Mouse (Mus musculus) lung, postnatal 0 days (tissue): ENCODE measurements around the gene Zc2hc1c. TPM values are rescaled to one million over a fixed set of nuclear protein-coding genes. Genes with fewer than 3 reads are reported as not detected.

Experiments
- ATAC-seq: fragments of 200-750 bp; cut with Nextera tagmentation; 2 replicates; pipeline ENCODE4 v1.8.0; 2017; ENCODE audit warnings: moderate library complexity
- DNase-seq: peaks from one replicate; pipeline ENCODE4 v3.0.0-alpha.2; 2016; ENCODE audit warnings: low spot score
- H3K27ac ChIP-seq: fragments of 300-500 bp; sonication (generic); 2 replicates; pipeline ENCODE4 v1.5.1; 2014; ENCODE audit warnings: antibody characterized with exemption, mild to moderate bottlenecking, low read length, mixed read lengths
- H3K27me3 ChIP-seq: fragments of 300-500 bp; sonication (generic); replicated peaks from 2 replicates; pipeline ENCODE4 v1.6.1; 2014; ENCODE audit warnings: low read length, mixed read lengths; ENCODE audit not compliant: insufficient read depth
- H3K36me3 ChIP-seq: fragments of 300-500 bp; sonication (generic); 2 replicates; pipeline ENCODE4 v1.6.1; 2014; ENCODE audit warnings: low read length, mixed read lengths; ENCODE audit not compliant: insufficient read depth
- H3K4me1 ChIP-seq: fragments of 300-500 bp; sonication (generic); 2 replicates; pipeline ENCODE4 v1.6.1; 2014; ENCODE audit warnings: antibody characterized with exemption, low read depth, low read length, mixed read lengths; ENCODE audit not compliant: insufficient read depth
- H3K4me2 ChIP-seq: fragments of 300-500 bp; sonication (generic); replicated peaks from 2 replicates; pipeline ENCODE4 v1.6.1; 2014; ENCODE audit warnings: low read depth, mild to moderate bottlenecking, low read length, moderate library complexity, mixed read lengths
- H3K4me3 ChIP-seq: fragments of 300-500 bp; sonication (generic); 2 replicates; pipeline ENCODE4 v1.5.1; 2014; ENCODE audit warnings: low read depth, low read length
- H3K9ac ChIP-seq: fragments of 300-500 bp; sonication (generic); replicated peaks from 2 replicates; pipeline ENCODE4 v1.6.1; 2014; ENCODE audit warnings: low read depth, mild to moderate bottlenecking
- H3K9me3 ChIP-seq: fragments of 300-500 bp; sonication (generic); 2 replicates; pipeline ENCODE4 v1.6.1; 2016; ENCODE audit warnings: low read length, mixed read lengths
- CTCF ChIP-seq: IDR thresholded peaks from 2 replicates; pipeline ENCODE4 v1.5.1; 2016; ENCODE audit warnings: antibody characterized with exemption, mild to moderate bottlenecking
- EP300 ChIP-seq: IDR thresholded peaks from 2 replicates; pipeline ENCODE4 v1.6.1; 2016; ENCODE audit warnings: antibody characterized with exemption, mild to moderate bottlenecking, control low read depth
- WGBS: fragments of 180-500 bp; shearing (Covaris S2); extraction: QIAGEN DNeasy Blood & Tissue Kit; methylation state at CpG from one replicate; pipeline ENCODE4 v1.1.7; 2014; 5-methylcytosine and 5-hydroxymethylcytosine counted together
- polyA plus RNA-seq: library from polyadenylated mRNA; unstranded; fragments of >200 nt; fragmentation: Nextera tagmentation; extraction: Ambion mirVana; gene quantifications from 2 replicates; pipeline ENCODE4 v1.2.1, GENCODE M21; 2015

The Zc2hc1c gene
- polyA plus RNA-seq, 1 experiment from 2014 or later, result 2.7 TPM

- H3K9ac ChIP-seq, result no peak overlapping the region
- H3K9me3 ChIP-seq, result no peaks in the 10 kb centered on the region
- H3K36me3 ChIP-seq, result peaks cover 49% of the 10 kb centered on the region; the same call in 1 of the 2 replicates
- H3K27me3 ChIP-seq, result no peaks in the 10 kb centered on the region
- no peak overlapping the region for H3K4me3 ChIP-seq
- ATAC-seq (peak; percentile 86), DNase-seq (peak; percentile 92)
- H3K27ac ChIP-seq, result no peak overlapping the region
- WGBS, result 40% methylated on average over 16 of the region's 16 CpGs
- H3K4me1 ChIP-seq, result no peaks in the 10 kb centered on the region
- no peak overlapping the region for H3K4me2 ChIP-seq
- peak; percentile 99 for TF ChIP-seq CTCF
- TF ChIP-seq EP300, result no peak
These were observed 17.0 kb downstream of the Zc2hc1c start for GRCm38 (mm10) chr12:85305247-85305892.

- Histone ChIP-seq H3K27ac (no peak overlapping the region), H3K4me3 (no peak overlapping the region), H3K36me3 (peaks cover 49% of the 10 kb centered on the region; the same call in 1 of the 2 replicates), H3K4me1 (no peaks in the 10 kb centered on the region), H3K27me3 (no peaks in the 10 kb centered on the region), H3K4me2 (no peak overlapping the region), H3K9ac (no peak overlapping the region), H3K9me3 (no peaks in the 10 kb centered on the region)
- DNase-seq (no peak), ATAC-seq (no peak)
- TF ChIP-seq EP300, result no peak
- TF ChIP-seq CTCF, result no peak
- WGBS, result 82% methylated on average over 3 of the region's 3 CpGs
These were observed 20.3 kb downstream of the Zc2hc1c start for GRCm38 (mm10) chr12:85308651-85309050.

DNA sequence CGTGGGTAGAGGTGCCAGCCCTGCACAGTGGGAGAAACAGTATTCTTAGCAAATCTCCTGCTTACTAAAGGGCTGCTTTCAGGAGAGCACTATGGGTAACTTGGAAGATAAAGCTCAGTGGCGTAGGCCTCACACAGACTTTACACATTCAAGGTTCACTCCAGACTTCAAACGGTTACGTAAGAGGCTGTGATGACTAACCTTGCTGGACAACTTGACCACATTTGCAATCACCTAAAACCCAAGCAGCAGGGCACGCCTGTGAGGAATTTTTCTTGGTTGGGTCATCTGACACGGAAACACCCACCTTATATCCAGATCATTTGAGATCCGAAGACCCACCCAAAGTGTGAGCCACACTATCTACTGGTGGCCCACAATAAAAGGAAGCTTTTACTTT, 41.8 kb downstream of the Zc2hc1c start:
- peak; percentile 44 for DNase-seq
- peak; percentile 33; the same call in 1 of the 2 replicates for ATAC-seq
- H3K27ac ChIP-seq, result no peak overlapping the region
- no peaks in the 10 kb centered on the region for H3K4me1 ChIP-seq
- no peaks in the 10 kb centered on the region for H3K9me3 ChIP-seq
- no peak overlapping the region for H3K9ac ChIP-seq
- H3K27me3 ChIP-seq, result no peaks in the 10 kb centered on the region
- no peak overlapping the region for H3K4me3 ChIP-seq
- peaks cover 47% of the 10 kb centered on the region for H3K36me3 ChIP-seq
- WGBS, result 68% methylated on average over 7 of the region's 7 CpGs
- H3K4me2 ChIP-seq, result no peak overlapping the region
- TF ChIP-seq CTCF, result no peak
- TF ChIP-seq EP300, result no peak

GRCm38 (mm10) chr12:85337567-85338311, 49.3 kb downstream of the Zc2hc1c start:
- no peak overlapping the region for H3K4me3 ChIP-seq
- ATAC-seq, result no peak

DNA sequence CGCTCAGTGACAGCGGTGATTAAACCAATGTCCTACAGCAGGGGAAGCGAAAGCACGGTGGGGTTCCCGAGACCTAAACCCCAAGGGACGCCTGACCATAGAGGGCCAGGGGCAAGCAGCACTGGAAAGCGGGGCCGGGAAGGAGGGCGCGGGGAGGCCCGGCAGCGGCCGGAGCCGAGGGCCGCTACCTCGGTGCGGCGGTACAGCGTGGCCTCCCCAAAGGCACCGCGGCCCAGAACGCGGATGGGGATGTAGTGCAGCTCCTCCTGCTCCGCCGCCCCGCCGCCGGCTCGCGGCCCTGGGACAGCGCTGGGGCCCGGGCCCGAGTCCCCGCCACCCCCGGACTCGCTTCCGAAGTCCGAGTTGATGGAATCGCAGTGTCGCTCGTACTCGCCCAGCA, 50.4 kb downstream of the Zc2hc1c start:
- Histone ChIP-seq H3K27me3 (no peaks in the 10 kb centered on the region), H3K27ac (peak overlapping the region; percentile 92), H3K36me3 (peaks cover 17% of the 10 kb centered on the region; the same call in 1 of the 2 replicates), H3K9me3 (no peaks in the 10 kb centered on the region), H3K4me3 (peak overlapping the region; percentile 95), H3K4me1 (peaks cover 4% of the 10 kb centered on the region; the same call in 1 of the 2 replicates), H3K9ac (peak overlapping the region; percentile 75), H3K4me2 (peak overlapping the region; percentile 83)
- ATAC-seq (peak; percentile 66), DNase-seq (peak; percentile 43)
- under 1% methylated on average over 40 of the region's 42 CpGs for WGBS
- TF ChIP-seq CTCF (no peak), EP300 (no peak)

More at GRCm38 (mm10) chr12:85337567-85338311, 49.3 kb downstream of the Zc2hc1c start:
- H3K27ac ChIP-seq, result no peak overlapping the region
- TF ChIP-seq CTCF (no peak), EP300 (0 out of 2 replicates have a peak, but pooled peaks have one; percentile 50)
- H3K9me3 ChIP-seq, result no peaks in the 10 kb centered on the region
- no peak overlapping the region for H3K9ac ChIP-seq
- 64% methylated on average over 6 of the region's 6 CpGs for WGBS
- peak overlapping the region; percentile 83; the same call in 1 of the 2 replicates for H3K4me2 ChIP-seq
- DNase-seq, result no peak
- no peaks in the 10 kb centered on the region for H3K27me3 ChIP-seq
- H3K36me3 ChIP-seq, result peaks cover 22% of the 10 kb centered on the region
- H3K4me1 ChIP-seq, result peaks cover 4% of the 10 kb centered on the region; the same call in 1 of the 2 replicates

- TF ChIP-seq CTCF (peak; percentile 20; the same call in 1 of the 2 replicates), EP300 (no peak)
- ATAC-seq (peak; percentile 93), DNase-seq (peak; percentile 96)
- H3K27me3 ChIP-seq, result no peaks in the 10 kb centered on the region
- peaks cover 4% of the 10 kb centered on the region; the same call in 1 of the 2 replicates for H3K4me1 ChIP-seq
- peak within 1 kb of the TSS; percentile 92 for H3K27ac ChIP-seq
- H3K36me3 ChIP-seq, result peaks cover 12% of the 10 kb centered on the region; the same call in 1 of the 2 replicates
- H3K9ac ChIP-seq, result peak within 1 kb of the TSS; percentile 75
- peak within 1 kb of the TSS; percentile 95 for H3K4me3 ChIP-seq
- under 1% methylated on average over 31 of the region's 36 CpGs for WGBS
- no peaks in the 10 kb centered on the region for H3K9me3 ChIP-seq
- H3K4me2 ChIP-seq, result peak within 1 kb of the TSS; percentile 83
These were observed 50.9 kb downstream of the Zc2hc1c start, which contains the start of gene Nek9 for GRCm38 (mm10) chr12:85339243-85339729. Nek9 (minus strand) TSS chr12:85339362.
